Mouse (Mus musculus) WW6 (cell line): ENCODE data around the gene Actr8.

Experiments used
- DNase-seq: peaks from one replicate; pipeline ENCODE4 v3.0.0-alpha.2; 2013; ENCODE audit warnings: low read depth, low spot score

The Actr8 gene

DNA sequence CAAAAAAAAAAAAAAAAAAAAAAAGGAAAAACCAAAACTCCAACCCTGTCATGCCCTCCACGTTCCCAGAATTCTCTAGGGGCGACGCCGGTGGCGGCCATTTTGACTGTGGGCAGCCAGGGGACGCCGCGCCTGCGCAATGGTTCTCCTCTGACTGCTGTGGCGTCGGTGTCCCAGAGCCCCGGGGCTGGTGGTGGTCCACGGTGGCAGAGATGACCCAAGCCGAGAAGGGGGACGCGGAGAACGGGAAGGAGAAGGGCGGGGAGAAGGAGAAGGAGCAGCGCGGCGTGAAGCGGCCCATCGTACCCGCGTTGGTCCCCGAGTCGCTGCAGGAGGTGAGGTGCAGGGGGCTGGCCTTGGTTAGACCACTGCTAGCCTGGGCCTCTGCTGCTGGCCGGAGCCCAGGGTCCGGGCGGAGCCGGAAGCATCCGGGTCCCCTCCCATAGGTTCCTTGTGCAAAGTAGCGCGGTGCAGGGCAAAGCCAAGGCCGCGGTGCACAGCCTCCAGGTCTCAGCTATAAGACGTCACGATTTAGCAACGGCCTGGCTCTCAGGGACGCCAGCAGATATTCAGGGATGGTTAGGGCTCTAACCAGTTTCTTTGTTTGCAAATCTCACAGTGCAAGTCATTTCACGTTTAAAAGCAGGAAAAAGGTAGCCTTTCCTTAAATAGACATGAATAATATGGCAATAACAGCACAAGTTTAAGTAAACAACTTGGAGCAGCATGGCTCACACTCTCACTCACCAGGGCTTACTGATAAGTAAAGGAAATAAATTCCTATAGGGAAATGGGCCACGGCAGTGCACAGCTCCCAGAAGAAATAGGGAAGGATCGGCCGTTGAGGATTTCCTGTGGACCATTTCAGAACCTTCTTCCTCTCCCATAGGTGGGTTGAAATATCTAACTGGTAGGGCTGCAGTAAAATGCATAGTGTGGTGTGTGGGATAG lies at the start of gene Actr8:
Gene Actr8 (plus strand): TSS at position 84 of the 951 bp plus-strand sequence.
- DNase-seq, result peak; percentile 60

- no peak for DNase-seq
These were observed 49.2 kb upstream of the Actr8 start for GRCm38 (mm10) chr14:29928966-29929365.

DNA sequence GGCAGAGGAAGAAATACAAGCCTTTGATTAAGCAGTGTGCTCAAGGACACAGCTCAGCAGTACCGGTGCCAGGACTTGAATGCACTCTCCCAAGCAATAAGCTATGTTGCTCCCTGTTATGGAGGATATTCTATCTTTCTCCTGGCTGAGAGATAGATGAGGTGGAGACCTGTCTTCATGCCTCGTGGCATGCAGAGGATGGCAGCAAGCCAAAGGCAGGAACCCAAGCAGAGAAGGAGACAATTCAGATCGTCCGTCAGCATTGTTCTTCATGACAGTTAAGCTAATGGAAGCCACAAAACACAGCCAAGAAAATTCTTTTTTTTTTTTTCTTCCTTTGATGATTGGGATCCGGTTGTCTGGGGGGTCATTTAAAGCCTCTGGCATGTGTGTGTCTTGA lies 42.6 kb upstream of the Actr8 start:
- no peak for DNase-seq

DNA sequence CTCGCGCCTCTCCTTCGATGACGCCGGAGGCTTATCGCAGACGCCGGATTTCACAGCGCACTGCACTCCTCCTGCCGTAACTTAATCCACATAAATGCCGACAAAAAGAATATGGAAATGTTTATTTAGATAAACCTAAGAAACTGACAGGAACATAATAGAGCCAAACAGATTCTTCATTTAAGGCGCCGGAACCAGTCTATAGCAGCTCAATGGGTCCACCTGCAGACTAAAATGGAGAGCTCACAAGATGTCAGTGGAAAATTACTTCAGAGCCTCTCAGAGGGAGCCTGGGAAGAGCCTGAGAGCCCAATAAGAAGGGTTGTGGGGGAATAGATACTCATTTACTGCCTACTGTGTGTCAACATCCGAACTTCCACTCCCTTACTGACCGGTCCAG lies 40.7 kb upstream of the Actr8 start:
- no peak for DNase-seq

- DNase-seq, result no peak
These were observed 38.4 kb upstream of the Actr8 start for GRCm38 (mm10) chr14:29939600-29940312.

GRCm38 (mm10) chr14:29940313-29940812 lies 37.8 kb upstream of the Actr8 start:
- DNase-seq, result no peak

- DNase-seq, result no peak
These were observed 37.3 kb upstream of the Actr8 start for GRCm38 (mm10) chr14:29940877-29941276.

GRCm38 (mm10) chr14:29946761-29947309 lies 31.3 kb upstream of the Actr8 start:
- no peak for DNase-seq

- DNase-seq, result no peak
These were observed 27.3 kb upstream of the Actr8 start for GRCm38 (mm10) chr14:29950805-29951204.

- DNase-seq, result no peak
These were observed 20.7 kb upstream of the Actr8 start for GRCm38 (mm10) chr14:29957393-29957792.

DNA sequence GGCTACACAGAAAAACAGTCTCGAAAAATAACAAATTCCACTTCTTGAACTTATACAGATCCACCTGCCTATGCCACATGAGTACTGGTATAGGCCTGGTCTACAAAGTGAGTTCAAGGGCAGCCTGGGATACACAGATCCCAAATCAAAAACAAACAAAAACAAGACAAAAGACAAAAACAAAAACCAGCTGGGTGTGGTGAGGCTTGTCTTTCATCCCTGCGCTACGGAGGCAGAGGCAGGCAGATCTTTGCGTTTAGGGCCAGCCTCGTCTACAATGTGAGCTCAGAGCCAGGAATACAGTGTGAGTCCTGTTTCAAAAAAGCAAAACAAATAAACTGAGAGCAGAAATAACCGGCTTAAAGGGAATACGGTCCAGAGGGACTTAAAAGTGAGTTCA lies 10.5 kb upstream of the Actr8 start:
- no peak for DNase-seq

GRCm38 (mm10) chr14:29968075-29968821 lies 9.9 kb upstream of the Actr8 start, which contains the start of gene Selenok:
Gene Selenok (plus strand): TSS chr14:29968308.
- peak; percentile 96 for DNase-seq

GRCm38 (mm10) chr14:29971446-29971845 lies 6.7 kb upstream of the Actr8 start:
- DNase-seq, result no peak

DNA sequence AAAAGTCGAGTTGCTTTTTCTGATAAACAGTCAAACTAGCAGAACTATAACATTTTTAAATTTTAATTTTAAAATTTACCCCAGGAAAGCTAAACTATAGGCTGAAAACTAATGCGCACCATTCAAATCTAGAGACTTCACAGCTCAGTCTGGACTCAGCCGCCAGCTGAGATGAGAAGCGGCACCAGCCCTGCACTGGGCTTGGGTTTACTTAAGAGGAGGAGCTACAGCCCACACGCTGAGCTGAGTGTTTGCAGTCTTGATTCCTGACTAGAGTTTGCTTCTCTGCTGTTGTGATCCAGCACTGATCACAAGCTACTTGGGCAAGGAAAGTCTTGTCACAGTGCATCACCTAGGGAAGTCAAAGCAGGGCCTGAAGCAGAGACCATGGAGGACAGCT lies 6.1 kb upstream of the Actr8 start:
- DNase-seq, result no peak

DNA sequence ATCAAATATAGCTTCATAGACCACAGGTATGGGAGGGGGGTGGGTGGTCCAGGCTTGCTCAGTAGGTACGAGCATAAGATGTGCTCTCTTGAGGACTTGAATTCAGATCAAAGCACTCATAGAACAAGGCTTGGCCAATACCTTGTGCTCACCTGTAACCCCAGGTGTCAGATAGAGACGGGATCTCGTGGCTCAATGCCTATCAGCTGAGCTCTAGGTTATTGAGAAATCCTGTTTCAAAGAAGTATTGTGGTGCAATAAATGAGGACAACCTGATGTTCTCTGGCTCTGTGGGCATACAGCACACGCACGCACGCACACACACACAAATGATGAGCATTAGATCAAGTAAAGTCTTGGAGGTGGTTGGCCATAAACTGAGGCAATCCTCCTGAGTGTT lies 1.2 kb upstream of the Actr8 start:
- DNase-seq, result no peak

GRCm38 (mm10) chr14:29980447-29981205 lies 2.5 kb downstream of the Actr8 start:
- peak; percentile 13 for DNase-seq

DNA sequence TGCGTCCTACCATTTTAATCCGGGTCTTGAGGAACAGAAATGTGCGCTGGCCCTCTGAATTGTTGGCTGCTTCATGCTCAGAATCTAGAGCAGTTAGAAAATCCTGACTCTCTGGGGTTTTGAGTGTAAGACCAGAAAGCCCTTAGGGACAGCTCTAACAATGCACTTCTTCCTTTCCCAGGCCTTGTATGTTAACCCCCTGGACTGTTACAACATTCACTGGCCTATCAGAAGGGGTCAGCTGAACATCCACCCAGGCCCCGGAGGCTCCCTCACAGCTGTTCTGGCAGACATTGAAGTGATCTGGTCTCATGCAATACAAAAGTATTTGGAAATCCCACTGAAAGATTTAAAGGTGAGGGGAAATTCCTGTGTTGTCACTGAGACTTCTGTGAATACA lies 8.0 kb downstream of the Actr8 start:
- DNase-seq, result no peak

- no peak for DNase-seq
These were observed 9.1 kb downstream of the Actr8 start for GRCm38 (mm10) chr14:29987276-29987675.

DNA sequence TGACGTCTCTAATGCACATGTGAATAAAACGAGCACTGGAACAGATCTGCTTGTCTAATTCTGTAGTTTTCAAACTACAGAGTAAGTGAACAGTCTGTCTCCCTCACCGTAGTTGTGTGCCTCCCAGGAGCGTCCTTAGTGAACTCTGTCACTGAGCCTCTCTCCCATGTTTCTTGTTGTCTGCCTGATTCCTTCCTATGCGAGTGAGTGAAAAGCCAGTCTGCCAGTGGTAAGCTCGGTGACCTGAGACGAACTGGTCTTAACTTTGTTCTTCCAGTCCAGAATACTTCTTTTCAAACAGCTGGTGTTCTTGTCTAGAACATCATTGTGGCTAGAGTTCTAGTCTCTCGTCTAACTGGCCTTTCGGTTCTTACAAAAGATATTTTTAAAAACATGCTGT lies 9.6 kb downstream of the Actr8 start:
- no peak for DNase-seq

DNA sequence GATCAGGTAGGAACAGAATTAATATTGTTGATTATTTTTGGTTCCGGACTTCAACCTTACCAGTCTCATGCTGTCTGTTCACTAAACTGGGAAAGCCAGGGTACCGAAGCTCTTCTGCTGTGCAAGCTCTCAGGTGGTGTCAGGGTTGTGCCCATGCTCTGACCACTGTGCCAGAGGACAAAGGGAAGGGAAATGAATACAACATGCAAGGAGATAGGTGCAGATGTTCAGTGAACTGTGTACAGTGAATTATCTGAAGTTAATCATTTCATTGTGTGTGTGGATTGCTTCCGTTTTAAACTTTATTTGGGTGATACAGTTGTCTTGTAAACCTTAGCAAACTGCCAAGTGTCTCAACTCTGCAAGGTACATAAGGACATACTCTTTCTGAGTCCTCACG lies 10.2 kb downstream of the Actr8 start:
- DNase-seq, result no peak

GRCm38 (mm10) chr14:29994976-29995375 lies 16.8 kb downstream of the Actr8 start:
- DNase-seq, result no peak
